Mouse (Mus musculus) fat pad, adult 2 months (tissue): ENCODE data around the gene D10Wsu102e.

Experiments used
- DNase-seq: peaks from one replicate; pipeline ENCODE4 v3.0.0-alpha.2; 2011; ENCODE audit warnings: low read depth, low spot score; ENCODE audit errors: extremely low read depth

The D10Wsu102e gene

GRCm38 (mm10) chr10:83533258-83533909, 173.4 kb downstream of the D10Wsu102e start:
- DNase-seq: peak; percentile 62

- no peak for DNase-seq
These were observed 173.9 kb downstream of the D10Wsu102e start, which contains the start of gene Aldh1l2 for GRCm38 (mm10) chr10:83533910-83534283. Gene Aldh1l2 (minus strand): TSS chr10:83534140.

- DNase-seq: no peak
These were observed 176.4 kb downstream of the D10Wsu102e start for GRCm38 (mm10) chr10:83536436-83536835.
